Mouse (Mus musculus): ENCODE measurements at regions not wholly inside any gene's neighbourhood (a gene's known extent, or its start where the extent isn't known, plus 50 kb on each side); places are given as distances from the start of the nearest gene placed in this dataset.

DNA sequence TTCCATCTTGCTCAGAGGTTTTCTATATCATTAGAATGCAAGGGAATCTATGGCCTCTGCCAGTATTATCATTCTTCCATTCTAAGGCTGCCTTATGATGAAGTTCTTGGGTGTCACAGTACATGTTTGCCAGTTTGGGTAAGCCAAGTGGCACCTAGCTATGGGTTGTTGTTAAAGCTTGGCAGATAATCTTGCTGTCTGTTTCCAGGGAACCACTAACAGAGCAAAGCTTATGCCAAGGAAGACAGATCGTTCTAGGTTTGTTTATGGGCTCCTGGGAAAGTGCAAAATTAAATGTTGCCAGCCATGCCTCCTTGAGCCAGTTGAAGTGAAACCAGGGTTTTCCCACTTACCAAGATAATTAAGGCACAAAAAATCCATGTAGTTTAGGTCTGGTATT is 292.9 kb upstream of the Cobl start:
- DNase-seq (ENCODE audit: low spot score) = no peak

DNA sequence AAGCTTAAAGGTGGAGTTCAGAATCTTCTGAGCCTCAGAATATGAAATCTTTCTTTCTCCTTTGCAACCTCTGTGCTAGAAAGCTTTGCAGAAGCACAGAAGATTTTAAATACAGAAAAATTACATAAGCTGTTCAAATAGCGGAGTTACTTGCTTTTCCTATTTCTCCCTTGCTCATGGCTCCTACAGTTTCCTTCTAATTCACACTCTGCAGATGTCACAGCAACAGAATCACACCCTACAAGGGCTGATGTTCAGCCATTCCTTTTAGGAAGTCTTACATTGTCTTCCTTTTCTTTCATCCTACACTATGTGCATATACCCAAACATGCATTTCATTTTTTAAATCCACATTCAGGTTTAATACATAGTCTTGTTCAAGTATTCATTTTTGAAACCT is 285.3 kb upstream of the Cobl start:
- DNase-seq (ENCODE audit: low spot score) = no peak

DNA sequence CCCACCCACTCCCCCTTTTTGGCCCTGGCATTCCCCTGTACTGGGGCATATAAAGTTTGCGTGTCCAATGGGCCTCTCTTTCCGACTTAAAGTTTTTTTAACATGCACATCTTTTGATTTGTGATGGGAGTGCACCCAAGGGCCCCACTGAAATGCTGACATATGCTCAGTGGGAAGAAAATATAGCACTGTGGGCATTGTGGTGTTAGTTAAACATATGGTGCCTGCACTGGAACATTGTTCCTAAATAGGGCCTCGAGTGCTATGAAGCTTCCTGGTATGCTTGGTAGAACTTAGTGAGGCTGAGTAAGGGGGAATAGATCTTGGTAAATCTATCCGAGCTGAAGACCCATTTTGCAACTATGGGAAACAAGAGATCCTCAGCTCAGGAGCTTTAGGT is 284.5 kb upstream of the Cobl start:
- no peak for DNase-seq (ENCODE audit: low spot score)

DNA sequence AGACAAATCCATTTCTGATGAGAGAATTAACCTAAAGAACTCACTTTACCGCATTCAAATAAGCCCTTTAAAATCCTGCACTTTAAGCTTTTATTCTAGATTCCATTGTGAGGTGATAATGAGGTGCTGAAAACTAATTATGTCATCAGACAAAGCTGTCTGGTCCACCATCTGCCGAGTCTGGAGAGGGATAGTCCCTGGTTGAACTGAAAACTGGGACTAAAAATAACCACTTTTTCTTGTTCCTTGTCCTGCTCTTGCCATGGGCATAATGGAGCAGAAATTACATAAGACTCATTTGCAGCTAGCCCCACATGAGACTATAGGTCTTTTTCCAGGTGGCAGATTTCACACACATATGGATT is 277.4 kb upstream of the Cobl start:
- peak; percentile 53 for DNase-seq (ENCODE audit: low spot score)

DNA sequence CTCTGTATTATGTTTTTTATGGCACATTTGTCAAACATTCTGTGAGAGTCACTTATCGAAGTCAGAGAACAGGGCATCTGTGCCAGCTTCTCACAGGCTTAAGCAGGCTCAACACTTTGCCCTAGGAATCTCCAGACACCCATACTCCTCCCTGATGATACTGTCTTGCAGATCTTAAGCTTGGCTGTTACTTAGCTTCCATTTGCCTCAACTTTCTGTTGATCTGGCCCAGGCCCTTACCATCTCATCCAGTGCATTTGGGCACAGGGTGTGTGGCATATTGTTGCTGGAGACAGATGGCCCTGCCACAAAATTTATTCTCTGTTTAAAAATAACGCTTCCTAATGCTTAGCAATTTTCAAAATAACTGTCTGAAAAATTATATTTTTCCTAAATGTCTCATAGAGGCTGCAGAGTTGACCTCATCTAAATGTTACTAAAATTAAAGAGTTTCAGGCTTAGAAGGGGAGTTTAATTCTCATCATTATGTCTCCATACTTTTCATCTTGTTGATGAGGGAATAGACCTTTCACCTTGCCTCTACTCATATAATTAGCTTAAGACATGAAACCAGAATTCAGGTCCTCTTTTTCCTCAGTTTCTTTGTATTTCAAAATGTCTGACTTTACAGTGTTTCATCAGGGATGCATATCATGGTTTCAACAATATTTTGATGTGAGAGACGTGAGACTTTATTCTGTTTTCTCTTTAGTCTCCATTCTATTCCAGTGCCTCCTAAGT is 276.8 kb upstream of the Cobl start:
- no peak for DNase-seq (ENCODE audit: low spot score)

DNA sequence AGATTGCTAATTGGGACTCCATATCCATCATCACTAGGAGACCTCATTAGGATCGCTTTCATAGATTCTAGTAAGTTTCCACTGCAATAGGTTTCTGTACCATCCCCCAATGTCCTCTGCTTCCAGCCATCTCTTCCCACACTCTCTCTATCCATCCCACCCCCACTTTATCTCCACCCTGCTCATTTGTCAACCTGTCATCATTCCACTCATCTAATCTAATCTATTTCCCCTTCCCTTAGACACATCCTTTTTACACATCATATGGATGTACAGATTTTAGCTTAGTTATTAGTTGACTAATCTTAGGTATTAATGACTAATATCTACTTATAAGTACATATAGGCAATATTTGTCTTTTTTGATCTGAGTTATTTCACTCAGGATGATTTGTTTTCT is 269.5 kb upstream of the Cobl start:
- no peak for DNase-seq (ENCODE audit: low spot score)

DNA sequence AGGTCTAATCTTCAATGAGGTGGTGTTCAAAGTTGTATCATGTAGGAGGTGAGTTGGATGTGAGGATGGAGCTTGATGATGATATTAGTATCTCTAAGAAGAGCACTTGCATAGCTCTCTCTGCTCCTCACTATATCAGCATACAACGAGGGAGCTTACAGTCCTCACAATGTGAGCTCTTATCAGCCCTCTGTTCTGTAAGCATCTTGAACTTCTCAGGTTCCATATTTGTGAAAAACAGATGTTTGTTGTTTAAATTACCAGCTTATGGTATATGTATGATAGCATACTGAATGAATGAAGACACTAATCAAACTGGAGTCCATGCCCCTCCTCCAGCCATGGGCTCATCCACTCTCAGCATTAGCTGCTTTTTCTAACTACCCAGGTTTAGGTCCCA is 262.5 kb upstream of the Cobl start:
- no peak for DNase-seq (ENCODE audit: low spot score)

DNA sequence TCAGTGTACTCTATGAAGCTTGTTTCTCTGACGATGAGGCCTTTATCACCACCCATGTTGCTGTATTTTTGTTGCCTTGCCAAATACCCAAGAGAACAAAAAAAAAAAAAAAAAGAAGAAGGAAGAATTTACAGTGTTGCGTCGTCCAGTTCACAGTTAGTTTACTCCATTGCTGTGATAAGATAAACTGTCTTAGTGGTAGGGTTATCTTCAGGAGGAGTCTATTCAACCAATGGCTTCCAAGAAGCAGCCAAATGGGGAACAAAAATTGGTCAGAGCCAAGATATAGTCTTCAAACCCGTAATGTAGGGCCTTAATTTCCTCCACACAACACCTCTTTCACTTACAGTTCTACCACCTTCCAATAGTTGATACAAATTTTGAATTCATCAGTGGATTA is 261.7 kb upstream of the Cobl start:
- DNase-seq (ENCODE audit: low spot score) = no peak

DNA sequence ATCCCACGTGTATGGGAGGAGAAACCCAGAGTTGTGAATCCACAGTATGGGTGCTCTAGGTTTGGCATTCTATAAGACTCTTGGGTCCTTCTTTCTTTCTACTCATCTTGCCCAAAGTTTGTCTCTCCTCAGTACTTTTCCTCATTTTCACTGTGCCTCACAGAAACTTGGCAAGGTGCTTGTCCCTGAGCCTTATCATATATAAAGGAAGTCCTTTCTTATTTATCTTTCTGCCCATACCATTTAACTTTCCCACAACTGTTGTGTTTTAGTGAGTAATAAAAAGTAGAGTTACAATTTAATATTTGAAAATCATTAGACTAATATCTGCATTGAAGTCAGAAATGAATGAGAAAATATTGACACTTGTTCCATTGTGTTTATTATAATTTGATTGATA is 257.6 kb upstream of the Cobl start:
- no peak for DNase-seq (ENCODE audit: low spot score)

DNA sequence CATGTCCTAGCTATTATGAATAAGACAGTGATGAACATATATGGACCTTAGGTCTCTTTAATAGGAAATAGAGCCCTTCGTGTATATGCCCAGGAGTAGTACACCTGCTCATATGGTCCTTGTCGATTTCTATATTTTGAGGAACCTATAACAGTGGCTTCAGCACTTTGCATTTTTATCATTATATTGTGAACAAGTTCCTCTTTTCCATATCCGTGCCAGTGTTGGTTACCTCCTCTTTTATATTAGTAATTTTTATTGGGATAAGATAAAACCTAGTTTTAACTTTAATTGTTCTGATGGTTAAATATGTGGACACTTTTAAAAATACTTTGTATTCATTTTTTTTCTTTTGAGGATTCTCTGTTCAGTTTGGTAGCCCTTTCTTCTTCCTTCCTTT is 255.4 kb upstream of the Cobl start:
- DNase-seq (ENCODE audit: low spot score) = no peak

DNA sequence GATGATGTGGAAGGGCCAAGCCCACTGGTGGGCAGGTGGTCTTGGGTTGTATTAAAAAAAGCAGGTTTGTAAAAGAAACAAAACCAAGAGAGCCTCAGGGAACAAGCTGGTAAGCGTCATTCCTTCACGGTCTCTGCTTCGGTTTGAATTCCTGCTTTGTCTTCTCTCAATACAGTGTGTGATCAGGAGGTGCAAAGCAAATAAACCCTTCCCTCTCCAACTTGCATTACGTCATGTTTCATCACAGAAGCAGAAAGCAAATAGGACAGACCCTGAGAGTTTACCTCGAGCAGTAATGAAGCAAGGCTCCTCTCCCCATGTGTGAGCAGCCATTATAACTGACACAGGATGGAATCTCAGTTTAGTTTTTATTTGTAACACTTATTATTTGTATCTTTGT is 231.6 kb upstream of the Cobl start:
- DNase-seq (ENCODE audit: low spot score) = no peak

DNA sequence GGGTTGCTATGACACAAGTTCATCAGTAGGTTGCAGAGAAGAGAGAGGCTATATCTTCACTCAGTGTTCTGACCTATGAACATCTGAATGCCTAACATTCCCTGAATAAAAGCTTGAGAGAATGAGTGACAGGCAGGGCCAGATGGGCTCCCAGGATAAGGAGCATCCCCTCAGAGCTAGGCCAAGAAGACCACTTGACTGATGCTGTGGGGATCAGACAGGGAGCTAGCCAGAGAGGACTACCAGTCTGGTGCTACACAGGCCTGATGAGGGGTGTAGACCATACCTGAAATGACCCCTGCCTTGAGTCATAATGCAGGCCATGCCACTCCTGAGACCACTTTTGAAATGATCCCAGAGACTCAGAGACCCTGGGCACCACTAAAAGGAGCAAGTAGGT is 228.1 kb upstream of the Cobl start:
- no peak for DNase-seq (ENCODE audit: low spot score)

DNA sequence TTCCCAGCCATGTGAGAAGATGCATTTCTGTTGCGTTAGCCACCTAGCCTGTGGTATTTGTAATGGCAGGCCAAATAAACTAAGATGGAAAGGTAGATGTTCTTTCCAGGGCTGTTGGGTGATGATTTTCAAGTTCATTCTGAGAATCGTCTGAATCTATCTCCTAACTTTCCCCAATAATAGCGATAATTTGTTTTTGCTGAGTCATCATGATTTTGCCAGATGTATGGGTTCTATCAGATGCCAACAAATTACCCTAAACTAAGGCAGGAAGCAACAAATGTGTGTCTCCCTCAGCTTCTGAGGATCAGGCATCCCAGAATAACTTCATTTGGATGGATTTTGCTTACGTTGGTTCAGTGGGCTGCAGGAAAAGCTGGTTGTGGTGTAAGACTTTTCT is 222.0 kb upstream of the Cobl start:
- no peak for DNase-seq (ENCODE audit: low spot score)

DNA sequence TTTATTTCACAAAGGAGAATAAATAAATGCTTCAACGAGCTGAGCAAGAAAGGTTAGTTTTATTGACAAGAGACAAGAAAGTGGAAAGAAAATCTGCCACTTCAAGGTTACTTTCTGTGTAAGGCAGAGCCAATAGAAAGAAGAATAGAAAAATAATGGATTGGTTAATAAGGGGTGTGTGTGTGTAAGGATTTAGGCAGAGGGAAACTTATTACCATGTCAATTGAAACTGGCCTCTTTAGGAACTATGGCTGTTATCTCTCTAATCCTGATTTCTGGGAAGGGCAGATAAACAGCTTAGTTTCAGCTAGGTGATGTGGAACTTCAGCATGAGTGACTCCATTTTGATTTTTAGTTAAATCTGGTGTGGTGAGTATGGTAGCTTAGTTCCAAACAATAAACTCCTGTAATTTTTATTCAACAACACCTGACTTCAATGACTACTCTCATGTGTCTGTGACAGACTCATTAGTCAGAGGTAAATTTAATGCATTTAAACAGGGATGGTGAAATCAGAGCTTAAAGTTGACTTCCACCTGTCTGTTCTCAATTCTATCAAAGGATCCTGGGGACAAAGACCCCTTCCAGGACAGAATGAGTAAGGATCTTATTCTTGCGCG is 197.2 kb upstream of the Cobl start:
- no peak for DNase-seq (ENCODE audit: low spot score)

DNA sequence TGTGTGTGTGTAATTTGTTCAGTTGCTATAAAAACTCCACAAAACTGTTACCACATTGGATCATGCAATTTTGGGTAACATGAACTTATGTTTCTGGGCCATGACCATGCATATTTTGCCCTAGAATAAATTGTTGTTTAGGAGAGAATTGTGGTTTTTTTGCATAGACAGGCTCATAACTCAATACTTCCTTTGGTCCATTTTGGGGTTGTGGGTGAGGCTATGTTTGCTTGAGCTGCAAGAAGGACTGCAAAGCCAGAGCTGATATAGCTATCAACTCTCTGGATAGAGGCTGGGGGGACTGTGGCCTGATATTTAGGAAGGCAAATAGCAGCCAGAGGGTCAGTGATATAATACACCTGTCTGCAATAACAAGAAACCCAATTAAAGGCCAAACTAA is 194.1 kb upstream of the Cobl start:
- DNase-seq (ENCODE audit: low spot score) = no peak

DNA sequence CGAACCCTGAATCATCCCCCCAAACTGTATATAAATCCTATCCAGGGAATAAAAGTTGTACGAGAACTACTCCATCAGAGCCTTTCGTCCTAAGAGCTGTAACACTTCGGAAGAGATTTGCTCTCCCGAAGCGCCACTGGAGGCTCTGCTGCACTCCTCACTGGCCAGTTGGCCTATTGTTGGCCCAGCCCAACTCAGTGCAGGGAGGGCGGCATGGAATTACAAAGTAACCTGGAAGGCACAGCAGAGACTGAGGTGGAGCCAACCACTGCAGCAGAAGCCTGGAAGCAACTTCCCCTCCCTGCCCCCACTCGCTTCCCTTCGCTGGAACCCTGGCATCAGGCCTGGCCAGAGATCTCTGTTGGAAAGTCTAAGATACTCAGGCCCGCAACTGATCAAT is 191.7 kb upstream of the Cobl start:
- no peak for DNase-seq (ENCODE audit: low spot score)

Data from left cerebral cortex, adult 11 months (tissue).